ENCODE assay signal across 8 mouse cellular contexts in the genomic region with DNA sequence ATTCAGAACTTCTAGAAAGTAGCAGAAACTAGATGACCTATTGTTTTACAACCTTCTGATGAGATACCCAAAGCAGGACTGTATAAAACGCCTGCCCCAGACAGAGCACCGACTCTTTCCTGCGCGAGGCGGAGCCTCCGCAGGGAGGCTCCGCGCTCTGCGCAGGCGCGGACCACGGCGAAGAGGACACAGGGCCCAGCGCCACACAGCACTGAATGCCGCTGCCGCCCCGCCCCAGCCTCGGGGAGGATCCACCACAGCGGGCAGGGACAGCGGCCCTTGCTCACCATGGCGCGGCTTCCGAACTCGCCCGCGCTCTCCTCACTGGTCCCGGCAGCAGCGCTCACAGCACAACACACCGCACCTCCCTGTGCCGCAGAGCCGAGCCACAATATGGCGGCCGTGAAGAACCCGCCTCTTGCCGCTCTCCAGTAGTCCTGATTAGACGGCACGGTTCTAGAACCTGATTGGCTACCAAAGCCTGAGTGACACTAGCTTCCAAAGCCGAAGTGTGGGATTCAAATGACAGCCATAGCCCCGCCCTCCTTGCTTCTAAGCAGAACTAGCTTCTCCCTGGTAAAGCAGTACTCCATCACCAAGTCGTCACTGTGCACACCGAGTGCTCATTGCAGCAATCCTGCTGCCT. TPM values are rescaled to one million over a fixed set of nuclear protein-coding genes. Genes with fewer than 3 reads are reported as not detected.
A peak's percentile ranks its signal among the peaks of the same experiment; 100 is the strongest.
DNase-seq lines count a peak whose midpoint lies in the region; ATAC-seq lines count a peak whose summit lies in the region.

Gm20422 (minus strand) TSS at position 384 of the 646 bp plus-strand sequence.

- peak within 1 kb of the TSS; percentile 80 for H3K4me2 ChIP-seq in lung, embryonic 16.5 days (ENCODE audit: low read depth, low read length)

- peaks cover 2% of the 10 kb centered on the region; the same call in 1 of the 2 replicates for H3K36me3 ChIP-seq in lung, embryonic 16.5 days (ENCODE audit: control insufficient read depth, insufficient read depth, low read length)

- peak; percentile 99 for DNase-seq in MEL-GATA-1-ER (ENCODE audit: extremely low read depth, low read depth)
- peak; percentile 87 for DNase-seq in cerebellum, adult 8-10 months
- DNase-seq in forelimb bud, embryonic 11.5 days (ENCODE audit: low read depth, low spot score) = peak; percentile 97
- DNase-seq in layer of hippocampus, adult 9-10 months (ENCODE audit: low spot score) = peak; percentile 86
- peak; percentile 75 for DNase-seq in ovary, postnatal 10 days (ENCODE audit: low spot score)
- peak; percentile 79 to 85 for DNase-seq in thymus, postnatal 10 days (ENCODE audit: low spot score in 2 of 2)

- peak; percentile 99 to 100 for ATAC-seq in hematopoietic stem cell, adult 5-6 weeks (replicated peaks in 1 of 2; ENCODE audit: insufficient read depth in 1 of 2, low FRiP score in 2 of 2, low TSS enrichment in 1 of 2, low read depth in 1 of 2, poor library complexity in 2 of 2, severe bottlenecking in 2 of 2)
- peak; percentile 100 for ATAC-seq in lung, embryonic 16.5 days (ENCODE audit: low read depth)

- peak within 1 kb of the TSS; percentile 99 for H3K27ac ChIP-seq in lung, embryonic 16.5 days (ENCODE audit: low read length)

- peak within 1 kb of the TSS; percentile 93 for H3K9ac ChIP-seq in lung, embryonic 16.5 days (ENCODE audit: low read length)

- H3K27me3 ChIP-seq in lung, embryonic 16.5 days (ENCODE audit: control insufficient read depth, insufficient read depth, low read depth, low read length) = no peaks in the 10 kb centered on the region

- H3K9me3 ChIP-seq in lung, embryonic 16.5 days (ENCODE audit: control insufficient read depth, low read length) = no peaks in the 10 kb centered on the region

- peak within 1 kb of the TSS; percentile 74 for H3K4me3 ChIP-seq in lung, embryonic 16.5 days (ENCODE audit: low read length)

- WGBS in lung, embryonic 16.5 days = under 1% methylated on average over 41 of the region's 41 CpGs

- H3K4me1 ChIP-seq in lung, embryonic 16.5 days (replicated peaks; ENCODE audit: control insufficient read depth, insufficient read depth, low read length) = peaks cover 11% of the 10 kb centered on the region

RNA-seq across cellular contexts. Expression of gene Gm20422, which starts in this region (rescaled TPM):
- not detected in 2 replicates for total RNA-seq in hematopoietic stem cell, adult 5-6 weeks (2017)
- 0.85 and 1.2 TPM in 2 replicates for polyA plus RNA-seq in lung, embryonic 16.5 days (2015; fragmentation: Nextera tagmentation; extraction: Ambion mirVana)

Comparison
In these comparisons a context has a peak if more than half of its experiments do, and no peak if none do; other contexts are left out.
1. Peak in every context shown above with its lines: DNase-seq, ATAC-seq, H3K4me3 ChIP-seq and H3K27ac ChIP-seq.
2. Peak in ATAC-seq in hematopoietic stem cell, adult 5-6 weeks; RNA of the gene not detected or under 1 TPM.